Mouse (Mus musculus): ENCODE measurements around the gene Gm10134.

The Gm10134 gene

GRCm38 (mm10) chr2:28532938-28533771, 27.3 kb downstream of the Gm10134 start:
- peak; percentile 75 for DNase-seq (ENCODE audit: low read depth, low spot score)

- DNase-seq (ENCODE audit: low read depth, low spot score), result no peak
These were observed 28.1 kb downstream of the Gm10134 start for GRCm38 (mm10) chr2:28533901-28534435.

GRCm38 (mm10) chr2:28534436-28535262, 28.8 kb downstream of the Gm10134 start:
- no peak for DNase-seq (ENCODE audit: low read depth, low spot score)

GRCm38 (mm10) chr2:28535263-28535540, 29.3 kb downstream of the Gm10134 start:
- no peak for DNase-seq (ENCODE audit: low read depth, low spot score)

- no peak for DNase-seq (ENCODE audit: low read depth, low spot score)
These were observed 29.8 kb downstream of the Gm10134 start for GRCm38 (mm10) chr2:28535650-28536049.

GRCm38 (mm10) chr2:28536166-28536565, 30.3 kb downstream of the Gm10134 start:
- no peak for DNase-seq (ENCODE audit: low read depth, low spot score)

- DNase-seq (ENCODE audit: low read depth, low spot score), result no peak
These were observed 31.1 kb downstream of the Gm10134 start for GRCm38 (mm10) chr2:28536766-28537633.

GRCm38 (mm10) chr2:28537634-28537920, 31.7 kb downstream of the Gm10134 start:
- no peak for DNase-seq (ENCODE audit: low read depth, low spot score)

- DNase-seq (ENCODE audit: low read depth, low spot score), result no peak
These were observed 32.3 kb downstream of the Gm10134 start for GRCm38 (mm10) chr2:28537995-28538816.

GRCm38 (mm10) chr2:28538817-28539128, 32.9 kb downstream of the Gm10134 start:
- peak; percentile 90 for DNase-seq (ENCODE audit: low read depth, low spot score)

GRCm38 (mm10) chr2:28539206-28539605, 33.3 kb downstream of the Gm10134 start:
- peak; percentile 89 for DNase-seq (ENCODE audit: low read depth, low spot score)

GRCm38 (mm10) chr2:28539949-28540348, 34.1 kb downstream of the Gm10134 start:
- no peak for DNase-seq (ENCODE audit: low read depth, low spot score)

GRCm38 (mm10) chr2:28540587-28541227, 34.8 kb downstream of the Gm10134 start:
- no peak for DNase-seq (ENCODE audit: low read depth, low spot score)

- DNase-seq (ENCODE audit: low read depth, low spot score), result no peak
These were observed 38.0 kb downstream of the Gm10134 start for GRCm38 (mm10) chr2:28543894-28544293.

- no peak for DNase-seq (ENCODE audit: low read depth, low spot score)
These were observed 40.1 kb downstream of the Gm10134 start for GRCm38 (mm10) chr2:28545976-28546375.

- no peak for DNase-seq (ENCODE audit: low read depth, low spot score)
These were observed 40.7 kb downstream of the Gm10134 start for GRCm38 (mm10) chr2:28546560-28546959.

- DNase-seq (ENCODE audit: low read depth, low spot score), result peak; percentile 80
These were observed 41.6 kb downstream of the Gm10134 start for GRCm38 (mm10) chr2:28547237-28548172.

GRCm38 (mm10) chr2:28549157-28549556, 43.3 kb downstream of the Gm10134 start:
- no peak for DNase-seq (ENCODE audit: low read depth, low spot score)

GRCm38 (mm10) chr2:28552301-28552700, 46.4 kb downstream of the Gm10134 start:
- no peak for DNase-seq (ENCODE audit: low read depth, low spot score)

Data from skeletal muscle tissue, adult 2 months (tissue).